Mouse (Mus musculus) liver, embryonic 16.5 days (tissue): ENCODE results near the gene Wdr4. TPM values are rescaled to one million over a fixed set of nuclear protein-coding genes. Genes with fewer than 3 reads are reported as not detected.

ENCODE experiments used
- ATAC-seq: fragments of 200-750 bp; cut with Nextera tagmentation; 2 replicates; pipeline ENCODE4 v1.8.0; 2017; ENCODE audit warnings: low read depth, mild to moderate bottlenecking, moderate number of reproducible peaks, moderate library complexity
- H3K27ac ChIP-seq: fragments of 300-500 bp; sonication (generic); 2 replicates; pipeline ENCODE4 v1.5.1; 2014; ENCODE audit warnings: mild to moderate bottlenecking, low read length
- H3K27me3 ChIP-seq: fragments of 300-500 bp; sonication (generic); 2 replicates; pipeline ENCODE4 v1.6.1; 2014; ENCODE audit warnings: low read depth, low read length, mixed read lengths; ENCODE audit not compliant: control insufficient read depth, insufficient read depth
- H3K36me3 ChIP-seq: fragments of 300-500 bp; sonication (generic); 2 replicates; pipeline ENCODE4 v1.6.1; 2014; ENCODE audit warnings: mild to moderate bottlenecking; ENCODE audit not compliant: control insufficient read depth, insufficient read depth
- H3K4me1 ChIP-seq: fragments of 300-500 bp; sonication (generic); 2 replicates; pipeline ENCODE4 v1.6.1; 2014; ENCODE audit warnings: low read depth, low read length, mixed read lengths; ENCODE audit not compliant: control insufficient read depth
- H3K4me2 ChIP-seq: fragments of 300-500 bp; sonication (generic); 2 replicates; pipeline ENCODE4 v1.6.1; 2014; ENCODE audit warnings: low read depth, low read length, mixed read lengths
- H3K4me3 ChIP-seq: fragments of 300-500 bp; sonication (generic); 2 replicates; pipeline ENCODE4 v1.5.1; 2014; ENCODE audit warnings: low read depth, mild to moderate bottlenecking, low read length
- H3K9ac ChIP-seq: fragments of 300-500 bp; sonication (generic); 2 replicates; pipeline ENCODE4 v1.6.1; 2014; ENCODE audit warnings: low read depth, low read length
- H3K9me3 ChIP-seq: fragments of 300-500 bp; sonication (generic); replicated peaks from 2 replicates; pipeline ENCODE4 v1.6.1; 2016; ENCODE audit warnings: low read length; ENCODE audit not compliant: control insufficient read depth
- WGBS: fragments of 180-500 bp; shearing (Covaris S2); extraction: QIAGEN DNeasy Blood & Tissue Kit; methylation state at CpG from one replicate; pipeline ENCODE4 v1.1.7; 2014; ENCODE audit not compliant: insufficient replicate concordance; 5-methylcytosine and 5-hydroxymethylcytosine counted together
- polyA plus RNA-seq: library from polyadenylated mRNA; unstranded; fragments of >200 nt; fragmentation: Nextera tagmentation; extraction: Ambion mirVana; gene quantifications from 2 replicates; pipeline ENCODE4 v1.2.1, GENCODE M21; 2015

Wdr4 gene
- polyA plus RNA-seq, 1 experiment from 2014 or later = 15.8 TPM

DNA sequence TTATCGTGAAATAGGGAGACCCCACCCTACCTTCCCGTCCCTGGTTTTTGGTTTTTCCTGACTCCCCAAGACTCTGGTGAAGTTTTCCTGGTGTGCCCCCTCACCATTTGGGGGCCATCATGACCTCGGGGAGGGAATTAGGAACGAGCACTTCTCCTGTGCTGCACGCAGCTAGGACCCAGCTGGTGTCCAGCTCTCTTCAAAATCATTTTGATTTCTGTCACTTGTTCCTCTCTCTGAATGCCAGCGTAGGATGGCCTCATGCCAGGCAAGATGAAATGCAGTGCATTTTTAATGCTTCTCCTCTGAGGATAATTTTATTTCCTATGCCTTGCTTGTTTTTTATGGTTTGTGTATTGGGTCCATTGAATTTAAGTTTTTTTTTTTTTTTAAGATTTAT lies 2.2 kb upstream of the Wdr4 start:
- H3K9me3 ChIP-seq = no peaks in the 10 kb centered on the region
- H3K36me3 ChIP-seq = peaks cover 2% of the 10 kb centered on the region
- ATAC-seq = no peak
- H3K27me3 ChIP-seq = no peaks in the 10 kb centered on the region
- peaks cover 13% of the 10 kb centered on the region for H3K4me1 ChIP-seq
- 80% methylated on average over 6 of the region's 6 CpGs for WGBS
- no peak overlapping the region for H3K9ac ChIP-seq
- H3K4me3 ChIP-seq = no peak overlapping the region
- H3K4me2 ChIP-seq = no peak overlapping the region
- no peak overlapping the region for H3K27ac ChIP-seq

DNA sequence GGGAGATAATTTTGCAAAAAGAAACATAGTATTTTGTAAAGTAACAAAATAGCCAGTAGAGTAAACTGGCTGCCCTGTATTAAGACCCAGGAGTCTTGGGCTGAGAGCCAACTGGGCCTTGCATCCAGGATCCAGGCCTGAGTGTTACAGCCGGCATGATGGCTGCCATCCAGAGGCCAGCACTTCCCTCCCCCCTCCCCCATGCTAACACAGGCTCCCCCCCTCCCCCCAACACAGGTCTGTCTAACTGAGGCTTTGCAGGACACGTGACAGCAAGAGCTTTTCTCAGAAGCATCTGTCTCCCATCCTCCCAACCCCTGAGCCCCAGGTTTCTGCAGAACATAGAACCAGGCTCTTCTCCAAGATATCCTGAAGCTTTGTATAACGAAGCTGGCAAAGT lies 1.1 kb upstream of the Wdr4 start:
- H3K9ac ChIP-seq = peak overlapping the region; percentile 77; the same call in 1 of the 2 replicates
- ATAC-seq = no peak
- 27% methylated on average over 3 of the region's 3 CpGs for WGBS
- peaks cover 13% of the 10 kb centered on the region for H3K4me1 ChIP-seq
- H3K27me3 ChIP-seq = no peaks in the 10 kb centered on the region
- H3K27ac ChIP-seq = no peak overlapping the region
- H3K36me3 ChIP-seq = no peaks in the 10 kb centered on the region
- no peaks in the 10 kb centered on the region for H3K9me3 ChIP-seq
- H3K4me3 ChIP-seq = peak overlapping the region; percentile 81
- peak overlapping the region; percentile 86 for H3K4me2 ChIP-seq

DNA sequence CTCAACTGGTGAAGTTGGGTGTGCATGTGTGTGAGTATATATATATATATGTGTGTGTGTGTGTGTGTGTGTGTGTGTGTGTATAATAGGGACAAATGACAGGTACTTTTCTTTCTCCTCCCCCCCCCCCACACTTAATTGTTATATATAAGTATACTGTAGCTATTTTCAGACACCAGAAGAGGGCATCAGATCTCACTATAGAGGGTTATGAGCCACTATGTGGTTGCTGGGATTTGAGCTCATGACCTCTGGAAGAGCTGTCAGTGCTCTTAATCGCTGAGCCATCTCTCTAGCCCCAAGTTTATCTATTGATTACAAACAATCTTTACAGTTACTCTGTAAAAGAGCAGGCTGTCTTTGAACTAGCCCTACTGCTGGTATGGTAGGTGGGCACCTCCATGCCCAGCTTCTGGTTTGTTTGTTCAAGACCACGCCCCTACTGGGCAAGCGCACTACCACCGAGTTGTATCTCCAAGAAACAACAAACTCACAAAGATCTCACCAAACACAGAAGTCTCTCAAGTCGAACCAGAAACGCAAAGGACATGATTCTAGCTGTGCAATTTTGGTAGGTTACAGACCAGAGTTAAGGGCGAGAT lies 335 bp downstream of the Wdr4 start:
- no peaks in the 10 kb centered on the region for H3K36me3 ChIP-seq
- H3K9me3 ChIP-seq = no peaks in the 10 kb centered on the region
- peak overlapping the region; percentile 81 for H3K4me3 ChIP-seq
- peak overlapping the region; percentile 69; the same call in 1 of the 2 replicates for H3K27ac ChIP-seq
- peak; percentile 17 for ATAC-seq
- H3K4me2 ChIP-seq = peak overlapping the region; percentile 86
- WGBS = 2% methylated on average over 7 of the region's 7 CpGs
- no peaks in the 10 kb centered on the region for H3K27me3 ChIP-seq
- peaks cover 13% of the 10 kb centered on the region for H3K4me1 ChIP-seq
- peak overlapping the region; percentile 22; the same call in 1 of the 2 replicates for H3K9ac ChIP-seq

DNA sequence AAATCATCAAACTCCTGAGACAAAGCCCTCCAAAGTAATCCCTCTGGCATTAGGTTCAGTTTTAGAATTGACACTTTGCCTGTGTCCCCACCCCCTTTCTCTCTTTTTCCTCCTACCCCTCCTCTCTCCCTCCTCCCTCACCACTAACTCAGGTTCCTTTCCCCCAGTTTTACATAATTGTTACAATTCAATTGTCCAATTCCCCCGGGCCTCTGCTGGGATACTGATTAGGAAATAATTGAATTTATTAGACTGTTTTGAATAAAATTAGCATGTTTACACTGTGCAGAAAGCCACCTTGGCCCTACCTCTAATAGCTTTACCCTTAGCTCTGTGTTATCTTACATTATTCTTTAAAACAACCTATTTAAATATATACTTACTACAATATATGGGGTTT lies 5.1 kb downstream of the Wdr4 start:
- H3K27me3 ChIP-seq = no peaks in the 10 kb centered on the region
- H3K9me3 ChIP-seq = no peaks in the 10 kb centered on the region
- H3K4me3 ChIP-seq = no peak overlapping the region
- no peak for ATAC-seq
- H3K9ac ChIP-seq = no peak overlapping the region
- H3K27ac ChIP-seq = no peak overlapping the region
- WGBS = 47% methylated on average over 1 of the region's 1 CpGs
- H3K4me1 ChIP-seq = peaks cover 11% of the 10 kb centered on the region; the same call in 1 of the 2 replicates
- no peak overlapping the region for H3K4me2 ChIP-seq
- no peaks in the 10 kb centered on the region for H3K36me3 ChIP-seq

DNA sequence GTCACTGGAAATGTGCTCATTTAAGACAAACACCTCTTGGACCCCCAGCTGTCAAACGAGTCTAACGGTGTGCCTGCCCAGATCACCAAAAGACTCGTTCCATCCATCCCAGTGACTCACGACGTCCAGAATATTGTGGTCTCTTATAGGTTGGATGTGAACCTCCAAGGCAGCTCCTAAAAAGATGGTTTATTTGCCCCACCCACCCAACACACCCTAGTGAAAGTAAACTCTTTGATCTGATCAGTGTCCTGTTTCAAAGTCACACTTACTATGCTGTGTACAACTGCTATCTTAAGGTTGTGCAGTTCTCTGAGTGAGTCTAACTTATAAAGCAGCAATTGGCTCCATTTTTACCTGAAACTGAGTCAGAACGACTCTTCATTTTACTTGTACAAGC lies 7.2 kb downstream of the Wdr4 start:
- no peaks in the 10 kb centered on the region for H3K9me3 ChIP-seq
- H3K4me3 ChIP-seq = peak overlapping the region; percentile 79
- H3K9ac ChIP-seq = peak overlapping the region; percentile 55
- 17% methylated on average over 6 of the region's 6 CpGs for WGBS
- ATAC-seq = 0 out of 2 replicates have a peak, but pooled peaks have one; percentile 19
- H3K4me2 ChIP-seq = peak overlapping the region; percentile 92
- H3K36me3 ChIP-seq = 0 out of 2 replicates have a peak, but pooled peaks cover under 1% of the 10 kb centered on the region
- H3K27me3 ChIP-seq = no peaks in the 10 kb centered on the region
- H3K4me1 ChIP-seq = peaks cover 7% of the 10 kb centered on the region; the same call in 1 of the 2 replicates
- H3K27ac ChIP-seq = peak overlapping the region; percentile 39; the same call in 1 of the 2 replicates

DNA sequence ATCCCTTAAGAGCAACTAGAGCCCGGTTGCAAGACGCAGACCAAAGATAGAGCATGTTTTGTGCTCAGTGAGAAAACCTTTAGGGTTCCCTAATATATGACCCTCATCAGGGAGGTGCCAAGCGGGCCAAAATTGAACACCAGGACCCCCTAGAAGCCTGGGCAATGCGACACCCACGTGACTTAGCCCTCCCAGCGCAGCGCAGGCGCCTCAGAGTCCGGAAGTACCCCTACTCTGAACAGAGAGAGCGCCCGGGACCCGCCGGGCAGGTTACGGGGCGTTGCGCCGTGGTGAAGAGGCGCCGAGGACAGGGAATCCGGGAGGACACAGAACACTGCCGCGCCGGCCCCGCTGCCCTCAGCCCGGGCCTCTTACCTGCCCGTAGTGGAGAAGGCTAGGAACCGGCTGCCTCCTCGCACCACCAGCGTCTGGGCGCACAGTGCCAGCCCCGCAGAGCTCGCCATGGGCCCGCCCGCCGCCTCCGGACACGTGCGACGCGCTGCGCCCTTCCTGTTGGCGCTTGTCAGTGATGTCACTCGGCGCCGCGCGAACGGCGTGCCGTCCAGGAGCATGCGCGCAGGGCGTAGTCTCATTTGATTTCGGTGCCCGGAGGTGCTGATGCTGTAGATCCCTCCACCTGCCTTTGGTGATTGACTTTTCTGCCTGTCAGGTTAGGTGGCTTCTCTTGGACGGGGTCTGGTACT lies 7.8 kb downstream of the Wdr4 start:
- H3K4me1 ChIP-seq = peaks cover 7% of the 10 kb centered on the region; the same call in 1 of the 2 replicates
- H3K4me3 ChIP-seq = peak overlapping the region; percentile 79
- H3K36me3 ChIP-seq = peaks cover 2% of the 10 kb centered on the region; the same call in 1 of the 2 replicates
- H3K4me2 ChIP-seq = peak overlapping the region; percentile 92
- WGBS = under 1% methylated on average over 54 of the region's 56 CpGs
- peak overlapping the region; percentile 51 for H3K27ac ChIP-seq
- H3K9me3 ChIP-seq = no peaks in the 10 kb centered on the region
- no peaks in the 10 kb centered on the region for H3K27me3 ChIP-seq
- peak; percentile 97 for ATAC-seq
- H3K9ac ChIP-seq = peak overlapping the region; percentile 74

DNA sequence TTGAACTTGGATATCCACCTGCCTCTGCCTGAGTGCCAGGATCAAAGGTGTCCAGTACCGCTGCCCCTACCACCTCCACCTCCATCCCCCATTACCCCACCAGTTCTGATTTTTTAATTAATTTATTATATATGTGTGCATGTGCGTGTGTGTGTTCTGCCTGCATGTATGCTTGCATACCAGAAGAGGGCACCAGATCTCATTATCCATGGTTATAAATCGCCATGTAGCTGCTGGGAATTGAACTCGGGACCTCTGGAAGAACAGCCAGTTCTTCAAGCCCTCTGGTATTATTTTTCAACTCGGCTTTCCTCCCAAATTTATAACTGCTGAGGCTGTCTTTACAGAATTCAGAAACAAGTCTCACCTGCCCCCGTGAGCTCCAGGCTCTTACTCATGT lies 8.8 kb downstream of the Wdr4 start:
- no peak overlapping the region for H3K27ac ChIP-seq
- peaks cover 7% of the 10 kb centered on the region; the same call in 1 of the 2 replicates for H3K4me1 ChIP-seq
- peaks cover 2% of the 10 kb centered on the region; the same call in 1 of the 2 replicates for H3K36me3 ChIP-seq
- no peak overlapping the region for H3K9ac ChIP-seq
- WGBS = 74% methylated on average over 6 of the region's 6 CpGs
- H3K4me2 ChIP-seq = peak overlapping the region; percentile 92
- peak overlapping the region; percentile 79 for H3K4me3 ChIP-seq
- ATAC-seq = no peak
- H3K27me3 ChIP-seq = no peaks in the 10 kb centered on the region
- no peaks in the 10 kb centered on the region for H3K9me3 ChIP-seq

DNA sequence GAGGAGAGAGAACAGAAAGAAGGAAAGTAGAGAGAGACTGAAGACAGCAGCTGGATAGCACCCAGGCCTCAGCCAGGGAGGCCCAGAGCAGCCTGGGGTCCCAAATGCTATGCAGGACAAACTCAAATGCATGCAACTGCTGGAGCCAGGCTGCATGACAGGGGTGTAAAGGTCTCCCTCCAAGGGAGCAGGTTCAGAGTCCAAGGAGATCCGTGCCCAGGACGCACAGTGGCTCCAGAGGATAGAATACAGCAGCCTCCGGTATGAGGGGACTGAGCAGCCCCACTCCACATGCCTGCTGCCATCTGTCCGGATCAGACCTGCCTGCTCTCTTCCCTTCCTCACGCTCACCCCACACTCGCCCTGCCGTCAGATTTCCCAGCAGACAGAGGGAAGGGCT lies 13.5 kb downstream of the Wdr4 start:
- H3K27ac ChIP-seq = no peak overlapping the region
- 64% methylated on average over 7 of the region's 7 CpGs for WGBS
- no peaks in the 10 kb centered on the region for H3K9me3 ChIP-seq
- H3K4me2 ChIP-seq = no peak overlapping the region
- peaks cover 7% of the 10 kb centered on the region; the same call in 1 of the 2 replicates for H3K36me3 ChIP-seq
- no peak overlapping the region for H3K9ac ChIP-seq
- no peak; the same call in 1 of the 2 replicates for ATAC-seq
- no peaks in the 10 kb centered on the region for H3K27me3 ChIP-seq
- H3K4me3 ChIP-seq = no peak overlapping the region
- H3K4me1 ChIP-seq = peaks cover 14% of the 10 kb centered on the region

DNA sequence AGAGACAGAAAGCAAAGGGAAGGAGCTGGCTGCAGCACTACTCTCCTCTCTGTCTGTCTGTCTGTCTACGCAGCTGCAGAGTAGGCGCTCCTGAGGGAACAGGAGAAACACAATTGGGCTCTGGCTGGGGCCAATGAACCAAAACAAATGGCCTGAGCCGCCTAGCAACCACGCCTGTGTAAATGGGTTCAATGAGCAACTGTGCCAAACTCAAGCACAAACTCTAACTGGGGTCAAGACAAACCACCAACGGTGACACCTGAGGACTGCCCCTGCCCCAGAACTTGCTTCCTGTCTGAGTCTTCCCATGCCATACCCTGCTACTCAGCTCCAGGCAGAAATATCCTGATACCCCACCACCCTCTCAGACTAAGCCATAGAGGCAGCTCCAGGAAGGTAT lies 14.8 kb downstream of the Wdr4 start:
- Histone ChIP-seq H3K36me3 (peaks cover 11% of the 10 kb centered on the region), H3K4me2 (no peak overlapping the region), H3K4me3 (no peak overlapping the region), H3K9ac (no peak overlapping the region), H3K27ac (no peak overlapping the region), H3K9me3 (no peaks in the 10 kb centered on the region), H3K27me3 (no peaks in the 10 kb centered on the region), H3K4me1 (peaks cover 14% of the 10 kb centered on the region)
- no peak for ATAC-seq
- WGBS = 79% methylated on average over 5 of the region's 5 CpGs
